Mouse (Mus musculus): ENCODE results near the gene A630001G21Rik.

DNA sequence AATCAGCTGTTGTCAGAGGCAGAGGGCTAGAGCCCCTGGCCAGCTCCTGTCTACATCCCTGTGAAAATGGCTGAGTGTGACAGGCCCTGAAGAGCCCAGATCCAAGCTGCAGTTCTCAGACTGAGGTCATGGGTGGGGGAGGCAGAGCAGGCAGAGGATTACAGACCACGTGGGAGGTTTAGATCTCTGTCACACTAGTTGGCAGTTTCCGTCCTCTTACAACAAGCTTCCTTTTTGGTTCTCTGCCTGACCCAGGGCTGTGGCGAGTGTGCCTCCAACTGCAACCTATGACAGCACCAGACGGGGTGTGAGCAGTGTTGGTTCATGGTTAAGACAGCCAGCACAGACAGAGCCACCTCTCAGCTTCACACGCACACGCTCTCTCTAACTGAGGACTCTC, 26.9 kb downstream of the A630001G21Rik start:
- TF ChIP-seq CHD2 (IDR thresholded peaks at IDR 0.05; ENCODE audit: low read depth, low read length) (no peak), HCFC1 (IDR thresholded peaks at IDR 0.05; ENCODE audit: borderline replicate concordance, insufficient read depth, low read length) (no peak), ZC3H11A (IDR thresholded peaks at IDR 0.05; ENCODE audit: borderline replicate concordance, low read depth, low read length) (no peak), MAFK (IDR thresholded peaks at IDR 0.05; ENCODE audit: insufficient read depth, low read depth, low read length) (no peak), ZNF384 (IDR thresholded peaks at IDR 0.05; ENCODE audit: low read depth, low read length) (no peak)
